Mouse (Mus musculus) heart, adult 11 months (tissue): ENCODE data around the gene Zfp963.

Experiments used
- DNase-seq: peaks from one replicate; pipeline ENCODE4 v3.0.0; 2022

Gene Zfp963

DNA sequence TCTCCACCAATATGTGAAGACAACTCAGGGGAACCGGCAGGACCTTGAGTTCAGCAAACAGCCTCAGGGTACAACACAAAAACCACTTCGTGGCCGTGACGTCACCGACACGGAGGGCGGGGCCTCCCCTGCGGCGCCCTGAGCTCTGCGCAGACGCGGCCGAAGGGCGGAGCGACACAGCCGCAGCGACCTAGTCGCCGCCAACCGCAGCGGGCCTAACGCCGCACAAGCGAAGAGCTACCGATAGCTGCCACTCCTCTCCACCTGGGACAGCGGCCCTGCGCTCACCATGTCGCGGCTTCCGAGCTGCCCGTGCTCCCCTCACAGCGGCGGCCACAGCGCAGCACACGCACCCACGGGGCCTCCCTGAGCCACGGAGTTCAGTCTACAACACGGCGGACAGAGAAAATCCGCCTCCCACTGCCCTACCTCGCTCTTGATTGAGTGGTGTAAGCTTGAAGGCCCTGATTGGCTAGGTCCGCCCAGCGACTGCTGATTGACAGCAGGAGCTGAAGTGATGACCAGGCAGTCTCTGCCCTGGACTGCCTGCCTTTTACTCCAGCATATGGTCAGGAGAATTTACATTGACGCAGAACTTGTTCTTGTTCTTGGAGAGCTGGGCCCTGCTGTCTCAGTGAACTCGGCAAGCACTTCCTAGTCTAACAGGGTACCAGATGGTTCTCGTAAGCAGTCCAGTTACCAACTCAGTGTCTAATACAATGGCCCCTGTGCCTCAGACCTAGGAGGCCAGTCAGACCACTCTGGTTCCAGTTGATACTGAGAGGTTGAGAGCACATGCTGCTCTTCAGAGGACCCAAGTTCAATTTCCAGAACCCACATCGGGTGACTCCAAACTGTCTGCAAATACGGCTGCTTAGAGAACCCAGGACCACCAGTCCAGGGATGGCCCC is at the start of gene Zfp963:
TSS of gene Zfp963 (minus strand) at position 427 of the 911 bp plus-strand sequence.
- peak; percentile 100 for DNase-seq

DNA sequence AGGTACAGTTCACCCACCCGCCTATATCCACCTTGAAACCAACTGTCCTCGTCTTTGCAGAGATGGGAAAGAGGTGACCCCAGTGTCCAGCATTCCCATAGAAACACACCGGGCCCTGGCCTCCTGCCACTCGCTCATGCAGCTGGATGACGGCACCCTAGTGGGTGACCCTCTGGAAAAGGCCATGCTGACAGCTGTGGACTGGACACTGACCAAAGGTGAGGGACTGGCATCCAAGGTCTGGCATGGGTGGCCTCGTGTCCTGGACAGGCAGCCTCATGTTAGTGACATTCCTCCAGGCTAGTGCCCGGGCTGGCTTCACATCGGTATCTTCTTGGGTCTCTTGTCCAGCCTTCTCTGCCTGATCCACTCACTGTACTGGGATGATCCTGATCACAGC is 49.5 kb upstream of the Zfp963 start:
- DNase-seq = peak; percentile 81

DNA sequence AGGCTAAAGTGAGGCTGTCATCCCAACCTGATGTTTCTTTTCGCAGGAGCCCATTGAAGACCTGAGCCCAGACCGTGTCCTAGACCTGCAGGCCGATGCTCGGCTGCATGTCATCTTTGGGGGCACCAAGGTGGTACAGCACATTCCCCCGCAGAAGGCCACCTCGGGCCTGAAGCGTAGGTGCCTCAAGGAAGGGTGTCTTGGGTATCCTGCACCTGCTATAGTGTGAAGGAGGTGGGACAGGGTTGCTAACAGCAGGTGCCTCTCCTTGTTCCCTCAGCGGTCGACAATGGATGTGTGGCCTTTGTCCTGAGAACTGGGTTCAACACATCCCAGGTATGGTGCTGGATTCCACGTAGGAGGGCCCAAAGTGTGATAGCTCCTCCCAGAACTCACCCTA is 47.9 kb upstream of the Zfp963 start:
- DNase-seq = peak; percentile 70

DNA sequence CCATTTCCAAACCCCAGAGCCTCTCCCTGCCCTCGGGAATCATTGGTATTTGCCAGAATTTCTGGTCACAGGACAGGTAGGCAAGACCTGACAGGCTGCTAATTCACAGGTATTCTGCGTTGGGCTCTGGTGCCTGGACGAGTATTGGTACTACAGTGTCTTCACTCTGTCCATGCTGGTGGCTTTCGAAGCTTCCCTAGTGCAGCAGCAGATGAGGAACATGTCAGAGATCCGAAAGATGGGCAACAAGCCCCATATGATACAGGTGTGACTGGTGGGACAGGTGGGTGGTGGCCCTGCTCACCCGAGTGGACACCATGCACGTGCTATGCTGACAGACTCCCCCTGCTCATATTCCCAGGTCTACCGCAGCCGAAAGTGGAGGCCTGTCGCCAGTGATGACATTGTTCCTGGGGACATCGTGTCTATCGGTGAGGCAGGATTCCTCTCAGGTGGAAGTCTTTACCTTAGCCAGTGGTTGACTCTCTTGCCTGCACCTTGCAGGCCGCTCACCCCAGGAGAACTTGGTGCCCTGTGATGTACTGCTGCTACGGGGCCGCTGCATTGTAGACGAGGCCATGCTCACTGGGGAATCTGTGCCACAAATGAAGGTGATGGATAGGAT is 47.1 kb upstream of the Zfp963 start:
- peak; percentile 83 for DNase-seq

DNA sequence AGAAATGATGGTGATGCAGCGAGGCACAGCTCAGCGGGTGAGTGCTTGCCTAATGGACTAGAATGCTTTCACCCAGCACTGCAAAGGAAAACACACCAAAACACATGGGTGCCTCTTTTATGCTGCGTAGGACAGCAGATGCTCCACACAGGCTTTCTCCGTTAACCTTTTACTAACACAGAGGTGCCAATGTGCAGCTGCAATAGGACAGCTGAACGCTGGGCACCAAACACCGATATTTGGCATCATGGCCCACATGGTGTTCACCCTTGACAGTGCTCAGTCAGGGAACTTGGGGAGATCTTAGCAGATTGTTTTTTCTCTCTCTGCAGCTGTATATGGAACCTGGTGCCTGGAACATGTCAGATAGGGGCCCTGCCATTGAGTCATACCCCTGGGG is 45.1 kb upstream of the Zfp963 start:
- DNase-seq = peak; percentile 68

DNA sequence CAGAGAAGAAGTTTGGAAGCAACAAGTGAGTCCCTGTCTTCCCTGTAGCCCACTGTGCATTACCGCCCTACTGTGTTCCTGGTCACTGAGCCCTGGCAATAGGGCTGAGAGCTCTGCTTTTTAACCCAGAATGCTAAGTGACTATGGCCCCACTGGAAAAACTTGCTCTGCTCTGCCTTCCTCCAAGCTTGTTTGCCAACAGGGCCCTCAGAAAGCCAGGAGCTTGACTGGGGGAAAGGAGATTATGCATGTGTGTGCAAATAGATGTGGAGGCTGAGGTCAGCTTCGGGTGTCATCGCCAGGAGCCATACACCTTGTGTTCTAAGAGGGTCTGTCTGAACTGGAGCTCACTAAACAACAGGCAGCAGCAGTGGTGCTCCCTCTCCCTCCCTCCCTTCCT is 44.3 kb upstream of the Zfp963 start:
- peak; percentile 82 for DNase-seq

DNA sequence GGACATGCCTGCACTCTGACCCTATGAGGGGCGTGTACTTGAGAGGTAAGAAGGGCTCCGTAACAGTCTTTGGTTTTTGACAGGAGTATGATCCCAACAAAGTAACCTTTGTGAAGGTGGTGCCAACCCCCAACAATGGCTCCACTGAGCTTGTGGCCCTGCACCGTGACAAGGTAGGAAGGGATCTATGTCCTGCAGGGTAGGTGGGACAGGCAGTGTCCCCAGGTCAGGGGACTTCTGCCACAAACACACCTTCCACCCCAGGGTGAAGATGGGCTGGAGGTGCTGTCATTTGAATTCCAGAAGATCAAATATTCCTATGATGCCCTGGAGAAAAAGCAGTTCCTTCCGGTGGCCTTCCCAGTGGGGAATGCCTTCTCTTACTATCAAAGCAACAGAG is 43.9 kb upstream of the Zfp963 start:
- peak; percentile 72 for DNase-seq

DNA sequence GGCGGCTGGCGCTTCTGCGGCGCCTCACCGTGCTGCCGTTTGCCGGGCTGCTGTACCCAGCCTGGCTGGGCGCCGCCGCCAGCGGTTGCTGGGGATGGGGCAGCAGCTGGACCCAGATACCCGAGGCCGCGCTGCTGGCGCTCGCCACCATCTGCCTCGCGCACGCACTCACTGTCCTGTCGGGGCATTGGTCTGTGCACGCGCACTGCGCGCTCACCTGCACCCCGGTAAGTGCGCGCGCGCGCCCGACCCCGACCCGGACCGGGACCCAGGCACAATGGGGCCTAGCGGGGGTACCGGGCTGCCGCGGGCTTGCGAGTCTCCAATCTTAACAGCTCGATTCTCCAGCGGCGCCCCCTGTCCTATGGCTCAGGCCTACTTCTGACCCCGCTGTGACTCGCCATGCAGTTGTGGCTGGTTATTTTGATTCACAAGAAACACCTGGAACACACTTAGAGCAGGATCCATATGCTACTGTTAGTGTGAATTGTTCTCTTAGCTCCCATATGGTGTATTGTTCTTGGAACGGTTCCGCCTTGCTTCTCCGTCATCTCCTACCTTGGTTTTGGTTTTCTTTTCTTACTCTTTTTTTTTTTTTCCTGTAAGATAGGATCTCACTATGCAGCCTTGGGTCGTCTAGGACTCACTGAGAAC is 41.8 kb upstream of the Zfp963 start:
- DNase-seq = peak; percentile 96

DNA sequence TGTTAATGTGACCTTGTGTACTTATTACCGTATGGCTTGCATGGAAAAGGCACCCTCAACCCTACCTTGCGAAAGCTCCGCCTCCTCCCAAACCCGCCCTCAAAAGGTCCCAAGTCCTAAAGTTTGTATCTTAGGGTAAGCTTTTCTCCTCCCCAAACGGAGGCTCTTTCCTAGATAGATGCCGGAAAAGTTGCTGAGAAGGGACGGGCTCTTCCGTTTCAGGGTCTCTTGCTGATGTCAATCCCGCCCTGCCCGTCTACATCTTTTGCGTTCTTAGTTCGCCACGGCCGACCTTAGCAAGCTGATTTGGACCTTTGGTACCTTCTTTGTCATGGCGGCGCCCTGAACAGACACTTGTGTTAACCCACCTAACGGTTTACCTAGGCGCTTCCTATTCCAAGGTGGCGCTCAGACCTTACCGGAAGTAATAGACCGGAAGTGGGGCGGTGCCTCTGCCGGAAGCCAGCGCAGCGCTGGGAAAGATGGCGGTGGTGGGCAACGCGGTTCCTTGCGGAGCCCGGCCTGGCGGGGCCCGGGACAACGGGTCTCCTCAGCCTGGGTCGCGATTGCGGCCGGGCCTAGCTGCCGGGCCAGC is 41.1 kb upstream of the Zfp963 start, which contains the start of the genes Atp13a1 and Zfp866:
TSS of gene Atp13a1 (plus strand) at position 391 of the 595 bp plus-strand sequence.
TSS of gene Zfp866 (minus strand) at position 406 of the 595 bp plus-strand sequence.
- DNase-seq = peak; percentile 98

DNA sequence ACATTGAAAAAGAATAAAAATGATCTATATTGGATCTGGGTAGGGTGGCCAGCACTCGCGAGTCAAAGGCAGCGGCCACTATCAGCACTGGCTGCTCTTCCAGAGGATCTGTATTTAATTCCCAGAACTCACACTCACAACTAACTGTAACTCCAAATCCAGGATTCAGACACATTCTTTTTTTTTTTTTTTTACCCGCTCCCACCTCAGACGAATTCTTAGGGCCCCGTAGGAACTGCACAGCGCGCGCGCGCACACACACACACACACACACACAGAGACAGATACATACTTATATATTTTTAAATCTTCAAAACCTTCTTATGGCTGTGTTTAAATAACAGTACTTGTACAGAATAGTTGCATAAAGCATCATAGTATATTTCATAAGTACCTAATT is 40.6 kb upstream of the Zfp963 start:
- peak; percentile 66 for DNase-seq

DNA sequence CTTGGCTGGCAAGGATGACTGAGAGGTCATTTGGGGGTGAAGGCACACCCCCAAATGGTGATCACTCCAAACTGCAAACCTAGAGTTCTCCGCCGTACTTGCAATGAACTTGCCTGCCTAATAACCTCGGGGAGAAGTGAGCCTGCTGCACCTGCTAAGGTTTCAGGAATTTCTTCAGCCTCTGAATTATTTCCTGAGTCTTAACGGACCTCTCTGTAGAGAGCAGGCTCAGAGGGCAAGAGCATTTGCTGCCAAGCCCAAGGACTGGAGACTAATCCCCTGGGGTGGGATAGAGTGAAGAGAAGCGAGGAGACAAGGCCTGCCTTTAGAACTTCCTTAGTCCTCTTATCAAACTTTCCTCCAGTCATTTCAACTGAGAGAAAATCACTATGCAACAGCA is 40.0 kb upstream of the Zfp963 start:
- peak; percentile 71 for DNase-seq

DNA sequence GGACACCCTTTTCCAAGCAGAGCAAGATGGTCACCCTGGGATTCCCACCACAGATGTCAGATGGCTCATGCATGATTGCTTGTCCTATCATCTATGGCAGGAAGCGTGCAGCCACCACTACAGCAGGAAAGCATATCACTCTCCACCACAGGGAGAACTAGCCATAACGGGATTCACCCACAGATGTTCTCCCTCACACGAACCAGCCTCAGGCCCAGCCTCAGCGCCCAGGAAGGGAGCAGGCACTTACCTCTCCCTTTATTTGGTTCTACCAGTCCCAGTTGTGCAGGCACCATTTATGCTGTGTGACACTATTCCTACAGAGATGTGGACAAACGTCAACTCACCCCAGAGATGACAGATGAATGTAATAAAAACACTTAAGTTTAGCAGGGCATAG is 39.3 kb upstream of the Zfp963 start:
- peak; percentile 69 for DNase-seq

DNA sequence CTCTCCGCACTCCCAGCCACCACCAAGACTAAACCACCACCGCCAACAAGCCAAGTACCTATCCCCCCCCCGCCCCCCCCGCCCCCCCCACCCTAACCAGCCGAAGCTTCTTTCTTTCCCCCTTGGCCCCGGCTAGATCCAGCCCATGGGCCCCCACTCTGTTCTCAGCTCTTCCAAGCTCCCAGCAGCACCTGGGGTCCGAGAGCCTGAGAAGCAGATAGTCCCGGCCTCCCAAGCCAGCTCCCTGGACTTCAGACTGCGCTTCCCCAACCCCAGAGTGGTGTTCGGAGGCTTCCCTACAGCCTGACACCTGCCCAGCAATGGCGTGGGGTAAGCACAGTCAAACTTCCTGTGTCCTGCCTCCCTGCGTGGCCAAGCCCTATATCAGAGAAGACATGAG is 27.3 kb upstream of the Zfp963 start:
- DNase-seq = peak; percentile 79

DNA sequence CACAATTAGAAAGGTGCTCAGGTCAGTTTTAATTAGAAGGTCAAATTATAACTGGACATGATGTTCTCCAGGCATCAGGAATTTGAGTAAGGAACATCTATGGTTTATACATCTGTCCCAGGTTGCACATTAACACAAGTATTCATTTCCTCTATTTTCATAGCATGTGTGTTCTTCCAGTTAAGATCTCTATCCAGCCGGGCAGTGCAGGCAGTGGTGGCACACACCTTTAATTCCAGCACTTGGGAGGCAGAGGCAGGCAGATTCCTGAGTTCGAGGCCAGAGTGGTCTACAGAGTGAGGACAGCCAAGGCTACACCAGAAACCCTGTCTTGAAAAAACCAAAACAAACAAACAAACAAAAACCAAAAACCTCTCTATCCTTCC is 25.4 kb upstream of the Zfp963 start:
- no peak for DNase-seq

DNA sequence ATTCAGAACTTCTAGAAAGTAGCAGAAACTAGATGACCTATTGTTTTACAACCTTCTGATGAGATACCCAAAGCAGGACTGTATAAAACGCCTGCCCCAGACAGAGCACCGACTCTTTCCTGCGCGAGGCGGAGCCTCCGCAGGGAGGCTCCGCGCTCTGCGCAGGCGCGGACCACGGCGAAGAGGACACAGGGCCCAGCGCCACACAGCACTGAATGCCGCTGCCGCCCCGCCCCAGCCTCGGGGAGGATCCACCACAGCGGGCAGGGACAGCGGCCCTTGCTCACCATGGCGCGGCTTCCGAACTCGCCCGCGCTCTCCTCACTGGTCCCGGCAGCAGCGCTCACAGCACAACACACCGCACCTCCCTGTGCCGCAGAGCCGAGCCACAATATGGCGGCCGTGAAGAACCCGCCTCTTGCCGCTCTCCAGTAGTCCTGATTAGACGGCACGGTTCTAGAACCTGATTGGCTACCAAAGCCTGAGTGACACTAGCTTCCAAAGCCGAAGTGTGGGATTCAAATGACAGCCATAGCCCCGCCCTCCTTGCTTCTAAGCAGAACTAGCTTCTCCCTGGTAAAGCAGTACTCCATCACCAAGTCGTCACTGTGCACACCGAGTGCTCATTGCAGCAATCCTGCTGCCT is 24.9 kb upstream of the Zfp963 start, which contains the start of gene Gm20422:
TSS of gene Gm20422 (minus strand) at position 384 of the 646 bp plus-strand sequence.
- peak; percentile 99 for DNase-seq

DNA sequence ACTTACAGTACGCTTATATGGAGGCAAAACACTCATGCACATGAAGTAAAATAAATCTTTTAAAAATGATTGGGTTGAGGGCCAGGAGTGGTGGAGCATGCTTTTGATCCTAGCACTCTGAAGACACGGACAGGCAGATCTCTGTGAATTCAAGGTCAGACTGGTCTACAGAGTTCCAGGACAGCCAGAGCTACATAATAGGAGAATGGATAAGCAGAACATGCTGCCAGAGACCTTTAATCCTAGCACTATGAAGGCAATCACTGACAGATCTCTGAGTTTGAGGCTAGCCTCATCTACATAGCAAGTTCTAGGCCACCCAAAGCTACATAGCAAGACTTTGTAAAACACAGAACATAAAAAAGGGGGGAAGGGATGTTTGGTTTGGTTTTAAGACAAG is 22.3 kb upstream of the Zfp963 start:
- peak; percentile 62 for DNase-seq

DNA sequence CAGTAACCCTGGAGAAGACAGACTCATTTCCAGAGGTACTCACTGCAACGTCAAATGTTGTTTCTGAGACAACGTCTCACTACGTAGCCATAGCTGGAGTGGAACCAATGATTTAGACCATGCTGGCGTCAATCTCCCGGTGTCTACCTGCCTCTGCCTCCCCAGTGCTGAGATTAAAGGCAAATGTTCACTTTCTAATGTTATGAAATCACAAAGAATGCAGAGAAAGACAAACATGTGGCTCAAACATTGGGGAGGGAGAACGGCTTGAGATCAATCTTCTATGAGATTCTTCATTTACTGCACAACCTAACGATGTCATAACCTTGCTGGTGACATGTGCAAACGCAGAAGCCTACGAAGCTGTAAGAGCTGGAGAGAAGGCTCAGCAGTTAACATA is 21.5 kb upstream of the Zfp963 start:
- DNase-seq = peak; percentile 62

DNA sequence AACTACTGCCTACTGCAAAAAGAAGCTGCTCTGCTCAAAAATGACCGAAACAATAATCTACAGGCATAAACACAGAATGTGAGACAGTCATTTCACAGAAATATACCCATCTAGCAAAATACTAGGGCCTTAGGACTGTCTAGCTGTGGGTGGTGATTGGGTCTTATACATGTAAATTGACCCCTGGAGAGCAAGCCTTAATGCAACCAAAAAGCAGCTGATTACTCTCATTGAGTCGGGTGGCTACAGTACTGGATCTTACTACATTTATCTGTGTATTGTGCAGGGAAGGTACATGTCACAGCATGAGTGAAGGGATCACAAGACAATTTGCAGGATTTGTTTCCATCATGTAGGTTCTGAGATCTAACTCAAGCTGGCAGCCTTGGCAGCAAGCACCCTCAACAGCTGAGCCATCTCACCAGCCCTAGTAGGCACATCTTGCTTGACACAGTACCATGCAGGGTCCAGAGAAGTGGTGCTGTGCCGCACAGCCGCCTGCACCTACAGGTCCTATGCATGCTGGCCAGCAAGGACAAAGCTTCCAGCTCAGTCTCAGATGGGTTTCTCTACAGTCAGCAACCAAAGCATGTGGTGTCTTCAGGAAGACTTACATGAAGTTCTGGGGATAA is 12.2 kb upstream of the Zfp963 start:
- DNase-seq = peak; percentile 76

DNA sequence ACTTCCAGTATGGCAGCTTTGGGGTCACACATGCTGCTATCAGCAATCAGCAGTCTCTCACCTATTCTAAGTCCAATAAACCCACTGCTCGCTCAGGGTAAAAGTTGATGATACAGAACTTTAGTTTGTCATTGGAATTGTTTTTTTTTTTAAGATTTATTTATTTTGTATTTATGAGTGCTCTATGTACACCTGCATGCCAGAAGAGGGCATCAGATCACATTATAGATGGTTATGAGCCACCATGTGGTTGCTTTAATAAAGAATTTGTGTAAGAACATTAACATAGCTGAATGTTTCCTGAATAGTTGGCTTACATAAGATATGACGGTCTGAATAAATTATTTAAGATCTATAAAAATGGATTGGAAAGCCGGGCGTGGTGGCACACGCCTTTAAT is 8.5 kb upstream of the Zfp963 start:
- no peak for DNase-seq

DNA sequence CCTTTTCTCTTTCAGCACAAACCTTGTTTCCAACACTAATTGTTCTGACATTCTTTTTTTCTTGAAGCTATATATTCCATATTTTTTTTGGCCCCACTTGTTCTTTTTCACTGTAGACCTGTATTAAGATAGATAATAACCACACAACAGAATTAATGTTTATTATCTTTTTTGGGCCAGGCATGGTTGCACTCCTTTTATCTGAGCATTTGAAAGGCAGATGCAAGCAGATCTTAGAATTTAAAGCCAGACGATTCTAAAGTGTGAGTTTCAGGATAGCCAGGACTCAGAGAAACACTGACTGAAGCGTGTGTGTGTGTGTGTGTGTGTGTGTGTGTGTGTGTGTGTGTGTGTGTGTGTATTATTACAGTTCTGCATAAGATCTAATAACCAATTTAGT is 2.7 kb upstream of the Zfp963 start:
- DNase-seq = no peak

DNA sequence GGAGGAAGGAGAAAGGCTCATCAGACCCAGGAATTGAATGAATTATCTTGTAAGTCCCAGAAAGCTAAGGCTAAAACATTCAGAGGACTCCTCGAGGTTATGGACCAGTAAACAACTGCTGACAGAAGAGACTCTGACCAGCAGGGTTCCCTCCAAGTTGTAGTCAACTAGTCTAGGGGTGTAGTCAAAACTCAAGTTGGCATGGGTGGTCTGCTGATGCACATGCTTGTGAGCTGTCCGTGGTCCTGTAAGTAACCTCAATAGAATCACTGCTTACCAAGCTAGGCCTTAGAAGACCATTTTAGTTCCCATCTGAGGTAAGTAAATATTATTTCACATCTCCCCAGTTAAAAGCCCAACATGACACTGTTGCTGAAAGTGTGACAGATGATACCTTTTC is 8.5 kb downstream of the Zfp963 start:
- peak; percentile 52 for DNase-seq

DNA sequence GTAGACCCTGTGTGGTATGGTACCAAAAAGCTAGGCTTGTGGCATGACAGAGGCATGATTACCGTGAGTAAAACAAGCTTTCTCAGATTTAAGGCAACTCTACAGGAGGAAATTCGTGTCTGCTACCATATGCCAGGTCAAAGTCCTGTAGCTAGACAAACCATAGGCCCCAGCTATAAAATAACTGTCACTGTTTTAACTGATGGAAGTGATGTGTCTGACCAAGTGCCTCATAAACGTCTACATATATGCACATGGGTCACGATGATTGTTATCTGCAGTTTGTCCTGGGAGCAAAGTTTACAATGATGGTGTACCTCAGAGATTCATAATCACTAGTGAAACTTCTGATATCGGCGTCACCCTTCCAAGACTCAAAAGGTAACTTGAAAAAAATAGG is 9.0 kb downstream of the Zfp963 start:
- DNase-seq = peak; percentile 41
